Mouse (Mus musculus) layer of hippocampus, postnatal 10 days (tissue): ENCODE results near the gene Gm44790. TPM values are rescaled to one million over a fixed set of nuclear protein-coding genes. Genes with fewer than 3 reads are reported as not detected.

Experiments
- DNase-seq, 2 experiments: peaks; one replicate each; pipeline ENCODE4 v3.0.0; 2021; ENCODE audit warnings: low spot score in 2 of 2
- total RNA-seq, 2 experiments: library from RNA; stranded (reverse); gene quantifications; 2 replicates each; pipeline ENCODE4 v1.2.3; 2021

The Gm44790 gene
- total RNA-seq, 2 experiments from 2014 or later: not detected

GRCm38 (mm10) chr6:86403728-86404099, 22.7 kb upstream of the Gm44790 start:
- DNase-seq: peak; percentile 92

GRCm38 (mm10) chr6:86404100-86404861, 22.2 kb upstream of the Gm44790 start, which contains the start of gene Tia1:
Tia1 (plus strand) TSS chr6:86404219.
- peak; percentile 97 to 99 for DNase-seq

GRCm38 (mm10) chr6:86404996-86405395, 21.5 kb upstream of the Gm44790 start:
- DNase-seq: no peak

- no peak for DNase-seq
Measured at GRCm38 (mm10) chr6:86406306-86406705, 20.2 kb upstream of the Gm44790 start.

GRCm38 (mm10) chr6:86418711-86419110, 7.7 kb upstream of the Gm44790 start:
- DNase-seq: no peak

- DNase-seq: no peak
Measured at GRCm38 (mm10) chr6:86419239-86419638, 7.2 kb upstream of the Gm44790 start.

GRCm38 (mm10) chr6:86420491-86420890, 6.0 kb upstream of the Gm44790 start:
- DNase-seq: no peak

- no peak for DNase-seq
Measured at GRCm38 (mm10) chr6:86431531-86431930, 5.1 kb downstream of the Gm44790 start.

- DNase-seq: no peak
Measured at GRCm38 (mm10) chr6:86433696-86434095, 7.2 kb downstream of the Gm44790 start.

- peak; percentile 38 to 49 for DNase-seq
Measured at GRCm38 (mm10) chr6:86437711-86438110, 11.3 kb downstream of the Gm44790 start.

GRCm38 (mm10) chr6:86438272-86439118, 12.0 kb downstream of the Gm44790 start, which contains the start of gene C87436:
C87436 (plus strand) TSS chr6:86438374.
- peak; percentile 94 to 96 for DNase-seq

- DNase-seq: no peak
Measured at GRCm38 (mm10) chr6:86439119-86439496, 12.7 kb downstream of the Gm44790 start.

- no peak for DNase-seq
Measured at GRCm38 (mm10) chr6:86439531-86439930, 13.1 kb downstream of the Gm44790 start.

- no peak for DNase-seq
Measured at GRCm38 (mm10) chr6:86441571-86441970, 15.1 kb downstream of the Gm44790 start.

GRCm38 (mm10) chr6:86445551-86445950, 19.1 kb downstream of the Gm44790 start:
- DNase-seq: no peak

GRCm38 (mm10) chr6:86446927-86447568, 20.6 kb downstream of the Gm44790 start:
- no peak for DNase-seq

- no peak for DNase-seq
Measured at GRCm38 (mm10) chr6:86456727-86457126, 30.3 kb downstream of the Gm44790 start.

- no peak for DNase-seq
Measured at GRCm38 (mm10) chr6:86463079-86463478, 36.6 kb downstream of the Gm44790 start.

- no peak for DNase-seq
Measured at GRCm38 (mm10) chr6:86471317-86471716, 44.9 kb downstream of the Gm44790 start.

GRCm38 (mm10) chr6:86471760-86472099, 45.3 kb downstream of the Gm44790 start:
- no peak for DNase-seq

GRCm38 (mm10) chr6:86472100-86472955, 45.9 kb downstream of the Gm44790 start:
- peak; percentile 100 for DNase-seq
